In genomic region chr17:29303087-29303486, GRCm38 (mm10) we compare ENCODE assay signal across 9 mouse cellular contexts. TPM values are rescaled to one million over a fixed set of nuclear protein-coding genes. Genes with fewer than 3 reads are reported as not detected.
DNase-seq lines count a peak whose midpoint lies in the region; ATAC-seq and TF ChIP-seq lines count a peak whose summit lies in the region.
"Had no signal": no experiment of that assay in that cellular context is flagged by ENCODE, and none has a peak within 500 bp of the region (broad histone marks: within the 10 kb centered on the region; RNA-seq: fewer than 3 reads in every experiment).

No protein-coding gene starts in this region.

- H3K36me3 ChIP-seq in hindbrain, embryonic 10.5 days, result peaks cover 42% of the 10 kb centered on the region
- peaks cover 17% of the 10 kb centered on the region; the same call in 1 of the 2 replicates for H3K36me3 ChIP-seq in hindbrain, embryonic 16.5 days (ENCODE audit: control insufficient read depth, insufficient read depth, low read length)
- 0 out of 2 replicates have a peak, but pooled peaks cover 1% of the 10 kb centered on the region for H3K36me3 ChIP-seq in testis, adult 2 months (ENCODE audit: control insufficient read depth, insufficient read depth, low read length)
- H3K36me3 ChIP-seq in limb, embryonic 12.5 days, result peaks cover 41% of the 10 kb centered on the region

- H3K4me3 ChIP-seq in hindbrain, embryonic 10.5 days, result 0 out of 2 replicates have a peak overlapping the region, but pooled peaks have one; percentile 6
- H3K4me3 ChIP-seq in hindbrain, embryonic 16.5 days (ENCODE audit: low read length), result no peak overlapping the region
- H3K4me3 ChIP-seq in testis, adult 2 months (ENCODE audit: control insufficient read depth, low read depth, low read length), result no peak overlapping the region
- no peak overlapping the region for H3K4me3 ChIP-seq in limb, embryonic 12.5 days (replicated peaks)
- H3K4me3 ChIP-seq: hindbrain, embryonic 15.5 days had no signal

- no peak for ATAC-seq in hindbrain, embryonic 16.5 days
- no peak for ATAC-seq in limb, embryonic 12.5 days (ENCODE audit: insufficient number of reproducible peaks, insufficient read depth, low FRiP score, low TSS enrichment, low read depth)
- no peak for ATAC-seq in cerebellum, adult (ENCODE audit: insufficient number of reproducible peaks, low FRiP score, low TSS enrichment)

- DNase-seq in hindbrain, embryonic 10.5 days (ENCODE audit: low spot score), result no peak
- no peak for DNase-seq in testis, postnatal 14 days (ENCODE audit: low spot score)
- DNase-seq in kidney, postnatal 25 days, result no peak
- no peak for DNase-seq in adrenal gland, postnatal 10 days

- peak; percentile 12; the same call in 1 of the 2 replicates for TF ChIP-seq CTCF in testis, adult 2 months (IDR thresholded peaks at IDR 0.05; ENCODE audit: control insufficient read depth, insufficient read depth, insufficient replicate concordance, low read depth, low read length)

- no peaks in the 10 kb centered on the region for H3K9me3 ChIP-seq in hindbrain, embryonic 10.5 days
- H3K9me3 ChIP-seq in hindbrain, embryonic 16.5 days (ENCODE audit: control insufficient read depth, low read length), result no peaks in the 10 kb centered on the region
- no peaks in the 10 kb centered on the region for H3K9me3 ChIP-seq in limb, embryonic 12.5 days
- H3K9me3 ChIP-seq: hindbrain, embryonic 15.5 days had no signal

- TF ChIP-seq POLR2A in testis, adult 2 months (IDR thresholded peaks at IDR 0.05; ENCODE audit: control insufficient read depth, low read depth, low read length), result no peak

- no peak overlapping the region for H3K4me2 ChIP-seq in hindbrain, embryonic 16.5 days (ENCODE audit: low read length)
- H3K4me2 ChIP-seq in limb, embryonic 12.5 days, result no peak overlapping the region
- H3K4me2 ChIP-seq: hindbrain, embryonic 15.5 days had no signal

- peak overlapping the region; percentile 81 for H3K27ac ChIP-seq in hindbrain, embryonic 10.5 days
- no peak overlapping the region for H3K27ac ChIP-seq in hindbrain, embryonic 16.5 days (ENCODE audit: low read depth, low read length)
- no peak overlapping the region for H3K27ac ChIP-seq in testis, adult 2 months (ENCODE audit: control insufficient read depth, insufficient read depth, low read depth, low read length)
- H3K27ac ChIP-seq in limb, embryonic 12.5 days, result peak overlapping the region; percentile 73
- H3K27ac ChIP-seq: hindbrain, embryonic 15.5 days had no signal

- H3K4me1 ChIP-seq in hindbrain, embryonic 10.5 days (replicated peaks), result peaks cover 40% of the 10 kb centered on the region
- H3K4me1 ChIP-seq in hindbrain, embryonic 16.5 days (ENCODE audit: control insufficient read depth, insufficient read depth, low read depth, low read length), result no peaks in the 10 kb centered on the region
- no peaks in the 10 kb centered on the region; the same call in 1 of the 2 replicates for H3K4me1 ChIP-seq in testis, adult 2 months (ENCODE audit: control insufficient read depth, insufficient read depth, low read length)
- peaks cover 41% of the 10 kb centered on the region for H3K4me1 ChIP-seq in limb, embryonic 12.5 days (replicated peaks)

- H3K27me3 ChIP-seq in hindbrain, embryonic 10.5 days (ENCODE audit: insufficient read depth, poor library complexity, severe bottlenecking), result no peaks in the 10 kb centered on the region
- H3K27me3 ChIP-seq in hindbrain, embryonic 16.5 days (replicated peaks; ENCODE audit: control insufficient read depth, insufficient read depth, low read length), result no peaks in the 10 kb centered on the region
- H3K27me3 ChIP-seq in testis, adult 2 months (ENCODE audit: control insufficient read depth, insufficient read depth, low read length), result no peaks in the 10 kb centered on the region
- no peaks in the 10 kb centered on the region for H3K27me3 ChIP-seq in limb, embryonic 12.5 days
- H3K27me3 ChIP-seq: hindbrain, embryonic 15.5 days had no signal

- no peak overlapping the region for H3K9ac ChIP-seq in hindbrain, embryonic 16.5 days (ENCODE audit: low read depth, low read length)
- 0 out of 2 replicates have a peak overlapping the region, but pooled peaks have one; percentile 23 for H3K9ac ChIP-seq in limb, embryonic 12.5 days (replicated peaks)
- H3K9ac ChIP-seq: hindbrain, embryonic 15.5 days had no signal

- 55% methylated on average over 3 of the region's 3 CpGs for WGBS in hindbrain, embryonic 10.5 days
- 62% methylated on average over 3 of the region's 3 CpGs for WGBS in hindbrain, embryonic 16.5 days
- 49% methylated on average over 3 of the region's 3 CpGs for WGBS in limb, embryonic 12.5 days

RNA-seq across cellular contexts. Expression of gene Pi16, which starts 14.4 kb away (rescaled TPM):
- polyA plus RNA-seq in hindbrain, embryonic 10.5 days (2016; fragmentation: Nextera tagmentation; extraction: Ambion mirVana), result 0.71 and 1.1 TPM in 2 replicates
- 2.0 and 2.4 TPM in 2 replicates for polyA plus RNA-seq in hindbrain, embryonic 16.5 days (2015; fragmentation: Nextera tagmentation; extraction: Ambion mirVana)
- 4.3 and 5.9 TPM in 2 replicates for polyA plus RNA-seq in testis, adult 2 months (2012; rRNA removed)
- polyA plus RNA-seq in limb, embryonic 12.5 days (2016; fragmentation: Nextera tagmentation; extraction: Ambion mirVana), result 0.38 and 0.51 TPM in 2 replicates
- total RNA-seq in adrenal gland, postnatal 10 days (2021), result 10 to 100 TPM; 24.5 to 26.1 TPM

RNA-seq across cellular contexts. Expression of gene BC004004, which starts 34.5 kb away (rescaled TPM):
- 58.7 and 68.6 TPM in 2 replicates for polyA plus RNA-seq in hindbrain, embryonic 10.5 days (2016; fragmentation: Nextera tagmentation; extraction: Ambion mirVana)
- 118 and 123 TPM in 2 replicates for polyA plus RNA-seq in hindbrain, embryonic 16.5 days (2015; fragmentation: Nextera tagmentation; extraction: Ambion mirVana)
- polyA plus RNA-seq in testis, adult 2 months (2012; rRNA removed), result 42.0 and 42.5 TPM in 2 replicates
- polyA plus RNA-seq in limb, embryonic 12.5 days (2016; fragmentation: Nextera tagmentation; extraction: Ambion mirVana), result 45.7 and 52.8 TPM in 2 replicates
- 100 to 1,000 TPM; 158 to 160 TPM for total RNA-seq in adrenal gland, postnatal 10 days (2021)

RNA-seq across cellular contexts. Expression of gene Ppil1, which starts 39.1 kb away (rescaled TPM):
- 173 and 211 TPM in 2 replicates for polyA plus RNA-seq in hindbrain, embryonic 10.5 days (2016; fragmentation: Nextera tagmentation; extraction: Ambion mirVana)
- 105 and 113 TPM in 2 replicates for polyA plus RNA-seq in hindbrain, embryonic 16.5 days (2015; fragmentation: Nextera tagmentation; extraction: Ambion mirVana)
- polyA plus RNA-seq in testis, adult 2 months (2012; rRNA removed), result 12.2 and 13.1 TPM in 2 replicates
- polyA plus RNA-seq in limb, embryonic 12.5 days (2016; fragmentation: Nextera tagmentation; extraction: Ambion mirVana), result 175 and 178 TPM in 2 replicates
- 10 to 100 TPM; 24.6 to 27.9 TPM for total RNA-seq in adrenal gland, postnatal 10 days (2021)

RNA-seq across cellular contexts. Expression of gene Mtch1, which starts 44.6 kb away (rescaled TPM):
- polyA plus RNA-seq in hindbrain, embryonic 10.5 days (2016; fragmentation: Nextera tagmentation; extraction: Ambion mirVana), result 338 and 391 TPM in 2 replicates
- 328 and 463 TPM in 2 replicates for polyA plus RNA-seq in hindbrain, embryonic 16.5 days (2015; fragmentation: Nextera tagmentation; extraction: Ambion mirVana)
- 43.5 and 46.5 TPM in 2 replicates for polyA plus RNA-seq in testis, adult 2 months (2012; rRNA removed)
- polyA plus RNA-seq in limb, embryonic 12.5 days (2016; fragmentation: Nextera tagmentation; extraction: Ambion mirVana), result 368 and 379 TPM in 2 replicates
- total RNA-seq in adrenal gland, postnatal 10 days (2021), result 100 to 1,000 TPM; 330 to 395 TPM

RNA-seq across cellular contexts. Expression of gene Fgd2, which starts 57.6 kb away (rescaled TPM):
- polyA plus RNA-seq in hindbrain, embryonic 10.5 days (2016; fragmentation: Nextera tagmentation; extraction: Ambion mirVana), result 5.9 and 7.5 TPM in 2 replicates
- polyA plus RNA-seq in hindbrain, embryonic 16.5 days (2015; fragmentation: Nextera tagmentation; extraction: Ambion mirVana), result 6.5 and 9.1 TPM in 2 replicates
- 33.4 and 38.3 TPM in 2 replicates for polyA plus RNA-seq in testis, adult 2 months (2012; rRNA removed)
- polyA plus RNA-seq in limb, embryonic 12.5 days (2016; fragmentation: Nextera tagmentation; extraction: Ambion mirVana), result 5.6 and 7.1 TPM in 2 replicates
- total RNA-seq in adrenal gland, postnatal 10 days (2021), result 1 to 10 TPM; 4.6 to 7.4 TPM

Comparison
In these comparisons a context has a peak if more than half of its experiments do, and no peak if none do; other contexts are left out.
1. H3K27ac ChIP-seq: peak in hindbrain, embryonic 10.5 days (single experiment) and limb, embryonic 12.5 days (single experiment); none in hindbrain, embryonic 16.5 days (single experiment) and testis, adult 2 months (single experiment).